Mouse (Mus musculus) limb, embryonic 15.5 days (tissue): Measurements from ENCODE around the gene Cyp4f40. TPM values are rescaled to one million over a fixed set of nuclear protein-coding genes. Genes with fewer than 3 reads are reported as not detected.
"Not testable (repeated sequence)": the region's sequence is repeated elsewhere in the genome, so short reads cannot be mapped to it uniquely, and the experiment has no call there.

ENCODE experiments used
- ATAC-seq: fragments of 200-750 bp; cut with Nextera tagmentation; 2 replicates; pipeline ENCODE4 v1.8.0; 2017; ENCODE audit warnings: low read depth, moderate TSS enrichment; ENCODE audit not compliant: insufficient number of reproducible peaks, low FRiP score, low TSS enrichment
- H3K27ac ChIP-seq: fragments of 300-500 bp; sonication (generic); 2 replicates; pipeline ENCODE4 v1.5.1; 2015; ENCODE audit warnings: moderate library complexity, mild to moderate bottlenecking, inconsistent platforms
- H3K27me3 ChIP-seq: fragments of 300-500 bp; sonication (generic); 2 replicates; pipeline ENCODE4 v1.6.1; 2015; ENCODE audit warnings: inconsistent platforms
- H3K36me3 ChIP-seq: fragments of 300-500 bp; sonication (generic); 2 replicates; pipeline ENCODE4 v1.6.1; 2015; ENCODE audit warnings: inconsistent platforms
- H3K4me1 ChIP-seq: fragments of 300-500 bp; sonication (generic); 2 replicates; pipeline ENCODE4 v1.6.1; 2015; ENCODE audit warnings: inconsistent platforms
- H3K4me2 ChIP-seq: fragments of 300-500 bp; sonication (generic); 2 replicates; pipeline ENCODE4 v1.6.1; 2015; ENCODE audit warnings: mild to moderate bottlenecking, inconsistent platforms
- H3K4me3 ChIP-seq: fragments of 300-500 bp; sonication (generic); 2 replicates; pipeline ENCODE4 v1.5.1; 2015; ENCODE audit warnings: mild to moderate bottlenecking, inconsistent platforms
- H3K9ac ChIP-seq: fragments of 300-500 bp; sonication (generic); 2 replicates; pipeline ENCODE4 v1.6.1; 2015; ENCODE audit warnings: inconsistent platforms
- H3K9me3 ChIP-seq: fragments of 300-500 bp; sonication (generic); 2 replicates; pipeline ENCODE4 v1.6.1; 2016; ENCODE audit warnings: inconsistent platforms
- WGBS: fragments of 180-500 bp; shearing (Covaris S2); methylation state at CpG from one replicate; pipeline ENCODE4 v1.1.7; 2015; 5-methylcytosine and 5-hydroxymethylcytosine counted together
- polyA plus RNA-seq: library from polyadenylated mRNA; unstranded; fragments of >200 nt; fragmentation: Nextera tagmentation; extraction: Ambion mirVana; gene quantifications from 2 replicates; pipeline ENCODE4 v1.2.1, GENCODE M21; 2015

Gene Cyp4f40
- polyA plus RNA-seq, 1 experiment from 2014 or later = not detected

DNA sequence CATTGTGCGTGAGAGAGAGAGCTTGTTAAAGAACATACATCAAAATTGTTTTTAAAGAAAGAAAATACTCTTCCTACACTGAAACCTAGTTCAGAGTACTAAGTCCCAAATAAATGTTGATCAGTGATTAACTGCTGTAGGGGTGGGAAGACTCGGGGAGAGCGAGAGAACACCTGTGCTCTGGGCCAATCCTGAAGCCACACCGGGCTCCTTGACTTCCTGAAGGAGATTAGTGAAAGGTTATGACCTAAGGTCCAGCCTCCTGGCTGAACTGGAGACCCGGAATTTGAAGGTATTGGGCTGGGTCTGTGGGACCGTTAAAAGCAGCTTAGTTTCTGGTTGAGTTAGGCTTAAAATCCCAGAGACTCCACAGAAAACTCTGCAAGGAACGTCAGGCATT, 64.1 kb downstream of the Cyp4f40 start:
- Histone ChIP-seq H3K4me1 (no peaks in the 10 kb centered on the region), H3K9me3 (no peaks in the 10 kb centered on the region), H3K27ac (no peak overlapping the region), H3K4me3 (no peak overlapping the region), H3K36me3 (no peaks in the 10 kb centered on the region), H3K9ac (no peak overlapping the region), H3K27me3 (no peaks in the 10 kb centered on the region), H3K4me2 (no peak overlapping the region)
- 74% methylated on average over 7 of the region's 7 CpGs for WGBS
- ATAC-seq = no peak

DNA sequence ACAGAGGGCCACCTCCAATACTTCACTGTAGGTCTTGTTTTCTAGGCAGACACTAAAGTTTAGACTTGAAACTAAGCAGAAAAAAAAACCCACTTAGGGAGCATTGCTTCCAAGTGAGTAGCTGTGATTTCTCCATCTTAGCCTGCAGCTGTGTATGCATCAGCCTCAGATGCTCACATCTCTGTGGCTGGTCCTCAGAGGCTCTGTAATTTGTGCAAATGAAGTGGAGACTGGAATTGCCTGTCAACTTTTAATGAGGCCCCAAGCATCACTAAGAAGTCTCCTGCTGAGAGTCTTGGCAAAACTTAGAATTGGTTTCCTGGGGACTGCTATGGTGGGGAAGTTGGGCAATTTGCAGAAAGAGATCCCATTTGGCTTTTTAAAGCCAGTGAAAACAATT, 67.7 kb downstream of the Cyp4f40 start:
- H3K9ac ChIP-seq, H3K4me1 ChIP-seq, H3K4me3 ChIP-seq, H3K27me3 ChIP-seq, H3K27ac ChIP-seq, H3K4me2 ChIP-seq, H3K36me3 ChIP-seq, ATAC-seq, H3K9me3 ChIP-seq: not testable (repeated sequence)

Other genes with a start within 250 kb of the Cyp4f40 start
- 0.10 and 0.26 TPM in 2 replicates for gene Pglyrp2, start 234.7 kb upstream of the Cyp4f40 start, polyA plus RNA-seq
- 51.7 and 53.4 TPM in 2 replicates for gene Cyp4f39, start 206.2 kb upstream of the Cyp4f40 start, polyA plus RNA-seq
- 12.6 and 12.9 TPM in 2 replicates for gene Cyp4f17, start 152.8 kb upstream of the Cyp4f40 start, polyA plus RNA-seq
- gene Cyp4f16, start 122.3 kb upstream of the Cyp4f40 start, polyA plus RNA-seq = 19.7 and 20.9 TPM in 2 replicates
- not detected in 2 replicates for gene Cyp4f37, start 37.6 kb upstream of the Cyp4f40 start, polyA plus RNA-seq
- 0.12 TPM in 1 of 2 replicates, not detected in the other for gene Cyp4f15, start 26.7 kb downstream of the Cyp4f40 start, polyA plus RNA-seq
- gene Zfp871, start 129.4 kb downstream of the Cyp4f40 start, polyA plus RNA-seq = 28.6 and 32.8 TPM in 2 replicates
- gene Zfp811, start 151.0 kb downstream of the Cyp4f40 start, polyA plus RNA-seq = 2.4 and 3.2 TPM in 2 replicates
- 14.0 and 15.0 TPM in 2 replicates for gene Zfp799, start 171.4 kb downstream of the Cyp4f40 start, polyA plus RNA-seq
- gene Zfp870, start 232.7 kb downstream of the Cyp4f40 start, polyA plus RNA-seq = 7.5 and 8.5 TPM in 2 replicates